Mouse (Mus musculus) cortical plate, adult 2 months (tissue): ENCODE data around the gene Scn3b. TPM values are rescaled to one million over a fixed set of nuclear protein-coding genes. Genes with fewer than 3 reads are reported as not detected.

ENCODE experiments used
- H3K27ac ChIP-seq: fragments of 200-500 bp; 2 replicates; pipeline ENCODE4 v1.5.1; 2012; ENCODE audit warnings: low read length, control low read depth, inconsistent platforms; ENCODE audit not compliant: insufficient read depth
- H3K4me1 ChIP-seq: fragments of 200-500 bp; 2 replicates; pipeline ENCODE4 v1.6.1; 2011; ENCODE audit warnings: low read length; ENCODE audit not compliant: control insufficient read depth, insufficient read depth
- H3K4me3 ChIP-seq: fragments of 200-500 bp; 2 replicates; pipeline ENCODE4 v1.5.1; 2011; ENCODE audit warnings: mild to moderate bottlenecking, low read length, control low read depth; ENCODE audit not compliant: insufficient read depth
- CTCF ChIP-seq: fragments of 200-500 bp; IDR thresholded peaks from 2 replicates; pipeline ENCODE4 v1.5.1; 2011; ENCODE audit warnings: mild to moderate bottlenecking, control low read depth, low read length; ENCODE audit not compliant: insufficient read depth; ENCODE audit errors: extremely low read depth
- POLR2A ChIP-seq: fragments of 200-500 bp; IDR thresholded peaks from 2 replicates; pipeline ENCODE4 v1.6.1; 2011; ENCODE audit warnings: mild to moderate bottlenecking, low read length, control low read depth; ENCODE audit not compliant: insufficient read depth; ENCODE audit errors: extremely low read depth
- polyA plus RNA-seq: library from polyadenylated mRNA; depleted of rRNA; stranded (reverse); fragments of >200 nt; gene quantifications from 2 replicates; pipeline ENCODE4 v1.2.3, GENCODE M21; 2012

Gene Scn3b
- polyA plus RNA-seq, 1 experiment = 50.5 TPM

GRCm38 (mm10) chr9:40321668-40322003 lies 52.6 kb downstream of the Scn3b start:
- Histone ChIP-seq H3K4me3 (no peak overlapping the region), H3K27ac (peak overlapping the region; percentile 62; the same call in 1 of the 2 replicates), H3K4me1 (peaks cover 38% of the 10 kb centered on the region)
- TF ChIP-seq POLR2A = no peak
- TF ChIP-seq CTCF = no peak

GRCm38 (mm10) chr9:40322372-40322771 lies 53.4 kb downstream of the Scn3b start:
- TF ChIP-seq CTCF = no peak
- no peak for TF ChIP-seq POLR2A
- Histone ChIP-seq H3K4me1 (peaks cover 38% of the 10 kb centered on the region), H3K4me3 (no peak overlapping the region), H3K27ac (no peak overlapping the region)

GRCm38 (mm10) chr9:40323171-40323570 lies 54.2 kb downstream of the Scn3b start:
- Histone ChIP-seq H3K4me1 (peaks cover 32% of the 10 kb centered on the region), H3K4me3 (no peak overlapping the region), H3K27ac (no peak overlapping the region)
- TF ChIP-seq POLR2A = no peak
- TF ChIP-seq CTCF = no peak

- no peak for TF ChIP-seq POLR2A
- TF ChIP-seq CTCF = no peak
- H3K27ac ChIP-seq = 0 out of 2 replicates have a peak overlapping the region, but pooled peaks have one; percentile 10
- no peak overlapping the region for H3K4me3 ChIP-seq
- peaks cover 32% of the 10 kb centered on the region for H3K4me1 ChIP-seq
These were observed 54.8 kb downstream of the Scn3b start for GRCm38 (mm10) chr9:40323773-40324172.

- TF ChIP-seq POLR2A = no peak
- TF ChIP-seq CTCF = no peak
- 0 out of 2 replicates have a peak overlapping the region, but pooled peaks have one; percentile 10 for H3K27ac ChIP-seq
- H3K4me1 ChIP-seq = peaks cover 32% of the 10 kb centered on the region
- no peak overlapping the region for H3K4me3 ChIP-seq
These were observed 55.3 kb downstream of the Scn3b start for GRCm38 (mm10) chr9:40324232-40324792.

GRCm38 (mm10) chr9:40324826-40325225 lies 55.8 kb downstream of the Scn3b start:
- H3K4me3 ChIP-seq = no peak overlapping the region
- no peak overlapping the region for H3K27ac ChIP-seq
- no peak for TF ChIP-seq POLR2A
- TF ChIP-seq CTCF = no peak
- peaks cover 31% of the 10 kb centered on the region for H3K4me1 ChIP-seq

GRCm38 (mm10) chr9:40326260-40326915 lies 57.4 kb downstream of the Scn3b start:
- no peak overlapping the region for H3K4me3 ChIP-seq
- H3K27ac ChIP-seq = no peak overlapping the region
- TF ChIP-seq POLR2A = no peak
- TF ChIP-seq CTCF = no peak
- peaks cover 29% of the 10 kb centered on the region for H3K4me1 ChIP-seq

- H3K4me3 ChIP-seq = no peak overlapping the region
- TF ChIP-seq CTCF (peak; percentile 88), POLR2A (no peak)
- H3K4me1 ChIP-seq = peaks cover 15% of the 10 kb centered on the region
- no peak overlapping the region for H3K27ac ChIP-seq
These were observed 61.8 kb downstream of the Scn3b start for GRCm38 (mm10) chr9:40330609-40331382.

GRCm38 (mm10) chr9:40331411-40332286 lies 62.6 kb downstream of the Scn3b start:
- Histone ChIP-seq H3K4me1 (peaks cover 12% of the 10 kb centered on the region), H3K27ac (no peak overlapping the region), H3K4me3 (no peak overlapping the region)
- TF ChIP-seq CTCF = no peak
- no peak for TF ChIP-seq POLR2A
